Mouse (Mus musculus) stomach, embryonic 15.5 days (tissue): Measurements from ENCODE around the gene Myo7a. TPM values are rescaled to one million over a fixed set of nuclear protein-coding genes. Genes with fewer than 3 reads are reported as not detected.
A peak's percentile ranks its signal among the peaks of the same experiment; 100 is the strongest.

ENCODE experiments used
- ATAC-seq: fragments of 200-750 bp; cut with Nextera tagmentation; 2 replicates; pipeline ENCODE4 v1.8.0; 2017; ENCODE audit warnings: low read depth, moderate number of reproducible peaks, moderate TSS enrichment; ENCODE audit not compliant: insufficient read depth, low FRiP score
- H3K27ac ChIP-seq: fragments of 300-500 bp; sonication (generic); 2 replicates; pipeline ENCODE4 v1.5.1; 2015; ENCODE audit warnings: mild to moderate bottlenecking, inconsistent platforms
- H3K27me3 ChIP-seq: fragments of 300-500 bp; sonication (generic); replicated peaks from 2 replicates; pipeline ENCODE4 v1.6.1; 2015; ENCODE audit warnings: inconsistent platforms
- H3K36me3 ChIP-seq: fragments of 300-500 bp; sonication (generic); 2 replicates; pipeline ENCODE4 v1.6.1; 2015; ENCODE audit warnings: inconsistent platforms
- H3K4me1 ChIP-seq: fragments of 300-500 bp; sonication (generic); 2 replicates; pipeline ENCODE4 v1.6.1; 2015; ENCODE audit warnings: inconsistent platforms
- H3K4me2 ChIP-seq: fragments of 300-500 bp; sonication (generic); 2 replicates; pipeline ENCODE4 v1.6.1; 2015; ENCODE audit warnings: mild to moderate bottlenecking, inconsistent platforms
- H3K4me3 ChIP-seq: fragments of 300-500 bp; sonication (generic); replicated peaks from 2 replicates; pipeline ENCODE4 v1.5.1; 2015; ENCODE audit warnings: inconsistent platforms
- H3K9ac ChIP-seq: fragments of 300-500 bp; sonication (generic); 2 replicates; pipeline ENCODE4 v1.6.1; 2015; ENCODE audit warnings: inconsistent platforms
- H3K9me3 ChIP-seq: fragments of 300-500 bp; sonication (generic); 2 replicates; pipeline ENCODE4 v1.6.1; 2016; ENCODE audit warnings: inconsistent platforms
- WGBS: fragments of 180-500 bp; shearing (Covaris S2); methylation state at CpG from one replicate; pipeline ENCODE4 v1.1.7; 2015; 5-methylcytosine and 5-hydroxymethylcytosine counted together
- polyA plus RNA-seq: library from polyadenylated mRNA; unstranded; fragments of >200 nt; fragmentation: Nextera tagmentation; extraction: Ambion mirVana; gene quantifications from 2 replicates; pipeline ENCODE4 v1.2.1, GENCODE M21; 2015

Gene Myo7a
- polyA plus RNA-seq, 1 experiment from 2014 or later: 9.3 TPM

DNA sequence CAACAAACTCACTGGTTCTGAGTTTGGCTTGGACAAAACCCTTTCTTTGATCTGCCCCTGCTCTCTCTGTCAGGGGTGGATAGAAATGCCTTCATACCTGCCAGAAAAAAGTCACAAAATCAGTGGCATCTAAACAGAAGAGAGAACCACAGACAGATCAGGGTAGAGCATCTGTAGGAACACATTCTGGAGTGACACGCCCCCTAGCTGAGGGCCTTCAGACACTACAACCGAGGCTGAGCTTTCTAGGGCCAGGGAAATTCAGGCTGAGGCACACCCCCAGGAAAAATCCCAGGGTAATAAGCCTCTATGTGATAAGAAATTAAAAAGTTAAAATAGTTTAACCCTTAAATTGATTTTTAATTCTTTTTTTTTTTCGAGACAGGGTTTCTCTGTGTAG, 34.0 kb upstream of the Myo7a start:
- peaks cover 19% of the 10 kb centered on the region; the same call in 1 of the 2 replicates for H3K4me1 ChIP-seq
- no peak overlapping the region for H3K27ac ChIP-seq
- no peak overlapping the region for H3K4me2 ChIP-seq
- ATAC-seq: no peak
- no peaks in the 10 kb centered on the region for H3K27me3 ChIP-seq
- 49% methylated on average over 3 of the region's 3 CpGs for WGBS
- no peak overlapping the region for H3K4me3 ChIP-seq
- no peak overlapping the region for H3K9ac ChIP-seq
- H3K9me3 ChIP-seq: no peaks in the 10 kb centered on the region
- no peaks in the 10 kb centered on the region for H3K36me3 ChIP-seq

DNA sequence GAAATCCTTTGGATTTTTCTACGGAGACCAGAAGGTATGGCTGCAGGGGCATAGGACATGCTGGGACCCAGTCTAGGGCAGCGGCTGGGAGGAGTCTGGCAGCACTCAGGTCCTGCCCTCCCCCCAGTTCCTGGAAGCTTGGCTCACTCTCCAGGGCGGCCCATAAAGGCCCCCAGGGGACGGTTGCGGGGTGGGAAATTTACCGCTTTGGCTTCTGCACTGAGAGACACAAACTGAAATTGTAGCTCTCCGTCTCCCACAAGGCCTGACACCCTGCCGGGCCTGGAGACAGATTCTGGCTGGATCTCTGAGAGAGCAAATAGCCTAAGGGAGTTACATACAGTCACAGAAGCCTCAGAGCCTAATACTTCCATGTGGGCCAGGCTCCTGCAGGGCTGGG, 33.1 kb upstream of the Myo7a start:
- Histone ChIP-seq H3K27me3 (no peaks in the 10 kb centered on the region), H3K9ac (no peak overlapping the region)

DNA sequence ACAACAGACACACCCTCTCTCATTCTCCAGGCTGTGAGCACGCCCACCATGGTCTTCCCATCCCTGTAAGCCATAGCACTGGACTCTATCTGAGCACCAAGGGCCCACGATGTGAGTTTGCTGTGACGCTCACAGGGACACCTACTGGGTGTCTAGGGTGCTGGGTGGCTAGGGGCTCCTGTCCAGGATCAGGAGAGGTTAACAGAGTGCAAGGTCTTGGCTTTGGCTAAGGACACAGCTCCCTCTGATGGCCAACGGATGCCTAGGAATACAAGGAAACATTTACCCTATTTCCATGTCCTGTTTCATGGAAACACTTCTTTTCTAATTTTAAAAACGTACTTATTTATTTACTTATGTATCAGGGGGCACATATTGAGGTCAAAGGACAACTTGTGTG, 31.2 kb upstream of the Myo7a start:
- no peak overlapping the region for H3K27ac ChIP-seq
- no peak for ATAC-seq
- no peak overlapping the region for H3K9ac ChIP-seq
- 54% methylated on average over 5 of the region's 5 CpGs for WGBS
- H3K4me1 ChIP-seq: 0 out of 2 replicates have a peak, but pooled peaks cover 9% of the 10 kb centered on the region
- no peaks in the 10 kb centered on the region for H3K27me3 ChIP-seq
- H3K9me3 ChIP-seq: no peaks in the 10 kb centered on the region
- H3K4me2 ChIP-seq: no peak overlapping the region
- no peak overlapping the region for H3K4me3 ChIP-seq
- no peaks in the 10 kb centered on the region for H3K36me3 ChIP-seq

More for the DNA sequence above, 33.1 kb upstream of the Myo7a start:
- no peak for ATAC-seq
- Histone ChIP-seq H3K4me1 (peaks cover 18% of the 10 kb centered on the region; the same call in 1 of the 2 replicates), H3K27ac (no peak overlapping the region), H3K4me3 (no peak overlapping the region), H3K36me3 (no peaks in the 10 kb centered on the region), H3K9me3 (no peaks in the 10 kb centered on the region), H3K4me2 (no peak overlapping the region)
- WGBS: 55% methylated on average over 8 of the region's 8 CpGs

DNA sequence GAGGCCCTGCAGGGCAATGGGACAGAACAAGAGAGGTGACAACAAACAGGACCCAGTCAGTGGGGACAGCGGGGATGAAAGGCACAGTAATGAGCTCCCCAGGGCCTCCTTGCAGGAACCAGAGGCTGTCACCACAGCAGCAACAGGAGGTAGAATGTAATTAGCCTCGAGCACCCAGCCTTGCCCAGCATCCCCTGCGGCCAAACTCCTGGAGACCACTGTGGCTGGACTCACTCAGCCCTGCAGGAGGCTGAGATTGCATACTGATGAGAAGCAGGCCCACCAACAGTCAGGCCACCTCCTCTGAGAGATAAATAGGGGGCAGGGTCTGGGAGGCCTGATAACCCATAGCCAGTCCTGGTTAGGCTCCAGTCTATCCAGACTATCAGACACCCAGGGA, 30.5 kb upstream of the Myo7a start:
- Histone ChIP-seq H3K4me3 (no peak overlapping the region), H3K9me3 (no peaks in the 10 kb centered on the region), H3K4me1 (0 out of 2 replicates have a peak, but pooled peaks cover 9% of the 10 kb centered on the region), H3K9ac (no peak overlapping the region), H3K27me3 (no peaks in the 10 kb centered on the region), H3K36me3 (no peaks in the 10 kb centered on the region), H3K27ac (no peak overlapping the region), H3K4me2 (no peak overlapping the region)
- WGBS: 42% methylated on average over 3 of the region's 3 CpGs
- ATAC-seq: no peak

DNA sequence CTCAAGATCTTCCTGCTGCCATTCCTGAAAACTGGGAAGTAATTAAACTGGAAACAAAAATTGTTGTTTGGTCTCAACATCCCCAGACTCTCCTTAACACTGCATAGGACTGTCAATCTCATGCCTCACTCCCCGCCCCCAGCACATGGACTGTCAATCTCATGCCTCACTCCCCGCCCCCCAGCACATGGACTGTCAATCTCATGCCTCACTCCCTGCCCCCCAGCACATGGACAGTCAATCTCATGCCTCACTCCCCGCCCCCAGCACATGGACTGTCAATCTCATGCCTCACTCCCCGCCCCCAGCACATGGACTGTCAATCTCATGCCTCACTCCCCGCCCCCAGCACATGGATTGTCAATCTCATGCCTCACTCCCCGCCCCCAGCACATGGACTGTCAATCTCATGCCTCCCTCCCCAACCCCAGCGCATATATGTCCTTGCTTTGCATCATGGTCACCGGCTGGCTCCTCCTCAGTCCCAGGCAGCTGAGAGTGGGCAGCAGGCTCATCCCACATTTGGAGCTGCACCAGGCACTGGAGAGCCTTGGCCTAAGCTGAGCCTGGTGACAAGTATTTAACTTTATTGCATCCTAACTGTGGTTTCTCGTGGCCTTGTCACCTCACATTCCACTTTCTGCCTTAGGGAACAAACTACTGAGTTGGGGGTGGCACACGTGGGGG, 29.5 kb upstream of the Myo7a start:
- Histone ChIP-seq H3K9me3 (no peaks in the 10 kb centered on the region), H3K27ac (no peak overlapping the region), H3K27me3 (no peaks in the 10 kb centered on the region), H3K4me1 (0 out of 2 replicates have a peak, but pooled peaks cover 9% of the 10 kb centered on the region), H3K9ac (no peak overlapping the region), H3K4me2 (no peak overlapping the region), H3K36me3 (no peaks in the 10 kb centered on the region), H3K4me3 (no peak overlapping the region)
- 77% methylated on average over 10 of the region's 10 CpGs for WGBS
- no peak for ATAC-seq

DNA sequence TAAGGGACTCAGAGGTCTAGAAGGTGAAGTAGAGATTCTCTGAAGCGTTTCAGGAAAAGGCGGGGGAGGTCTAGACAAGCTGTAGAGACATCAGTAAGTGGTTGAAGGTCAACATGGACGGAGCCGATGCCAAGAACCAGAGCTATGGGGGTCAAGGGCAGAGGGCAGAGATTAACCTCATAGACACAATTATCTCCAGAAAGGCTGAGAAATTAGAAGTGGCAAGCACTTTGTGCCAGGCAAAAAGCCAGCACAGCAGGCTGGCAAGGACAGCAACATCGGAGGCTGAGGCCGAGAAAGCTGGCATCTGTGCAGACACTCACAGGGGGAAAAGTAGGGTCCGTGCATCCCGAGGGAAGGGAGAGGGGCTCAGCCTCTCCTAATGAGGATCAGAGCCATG, 28.4 kb upstream of the Myo7a start:
- Histone ChIP-seq H3K4me1 (0 out of 2 replicates have a peak, but pooled peaks cover 7% of the 10 kb centered on the region), H3K27me3 (no peaks in the 10 kb centered on the region), H3K4me3 (no peak overlapping the region), H3K27ac (no peak overlapping the region), H3K9ac (no peak overlapping the region), H3K36me3 (no peaks in the 10 kb centered on the region), H3K9me3 (no peaks in the 10 kb centered on the region), H3K4me2 (no peak overlapping the region)
- WGBS: 75% methylated on average over 8 of the region's 8 CpGs
- ATAC-seq: no peak

DNA sequence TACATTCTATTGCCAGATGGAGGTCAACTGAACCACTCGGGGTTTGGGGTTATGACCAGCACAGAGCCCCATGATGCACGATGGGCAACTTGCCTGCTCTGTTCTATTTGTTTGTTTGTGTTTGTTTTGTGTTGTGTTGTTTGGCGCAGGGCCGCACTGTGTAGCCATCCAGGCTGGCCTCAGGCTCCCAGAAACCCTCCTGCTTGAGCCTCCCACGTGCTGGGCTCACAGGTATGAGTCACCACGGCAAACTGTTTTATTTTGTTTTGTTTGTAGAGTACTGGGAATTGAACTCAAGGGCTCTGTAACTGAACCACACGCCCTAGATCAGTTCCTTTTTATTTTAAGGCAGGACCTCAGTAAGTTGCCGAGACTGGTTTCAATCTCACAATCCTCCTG, 27.1 kb upstream of the Myo7a start:
- 68% methylated on average over 8 of the region's 8 CpGs for WGBS
- H3K9me3 ChIP-seq: no peaks in the 10 kb centered on the region
- H3K27ac ChIP-seq: no peak overlapping the region
- no peaks in the 10 kb centered on the region for H3K4me1 ChIP-seq
- no peaks in the 10 kb centered on the region for H3K27me3 ChIP-seq
- H3K4me3 ChIP-seq: no peak overlapping the region
- H3K4me2 ChIP-seq: no peak overlapping the region
- ATAC-seq: no peak
- no peak overlapping the region for H3K9ac ChIP-seq
- no peaks in the 10 kb centered on the region for H3K36me3 ChIP-seq

DNA sequence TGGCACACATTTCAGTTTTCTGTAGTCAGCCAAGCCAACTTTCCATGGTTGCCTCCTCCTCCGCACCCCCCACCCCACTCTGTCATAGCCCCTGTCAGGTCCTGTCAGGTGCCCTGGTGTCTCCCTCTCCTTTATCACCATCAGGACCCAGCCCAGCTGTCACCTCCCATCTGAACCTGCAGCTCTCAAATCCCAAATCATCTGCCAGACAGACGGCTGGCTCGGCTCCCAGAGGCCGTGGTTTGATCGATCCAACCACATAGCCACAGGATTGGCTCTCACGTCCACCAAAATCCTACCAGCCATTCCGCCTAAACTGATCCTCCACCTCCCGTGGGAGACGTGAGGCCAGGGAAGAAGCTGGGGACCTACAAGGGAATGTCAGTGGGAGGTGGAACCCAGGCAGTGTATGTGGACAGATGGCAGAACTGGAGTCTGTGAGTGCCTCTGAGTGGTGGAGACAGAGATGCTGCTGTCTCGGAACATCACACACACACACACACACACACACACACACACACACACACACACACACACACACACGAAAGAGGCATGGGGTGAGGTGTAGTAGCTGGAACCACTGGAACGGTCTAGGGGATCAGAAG, 26.6 kb upstream of the Myo7a start:
- Histone ChIP-seq H3K4me1 (no peaks in the 10 kb centered on the region), H3K9ac (no peak overlapping the region), H3K27ac (no peak overlapping the region), H3K36me3 (no peaks in the 10 kb centered on the region), H3K4me2 (no peak overlapping the region), H3K4me3 (no peak overlapping the region), H3K9me3 (no peaks in the 10 kb centered on the region), H3K27me3 (no peaks in the 10 kb centered on the region)
- ATAC-seq: no peak
- 86% methylated on average over 12 of the region's 12 CpGs for WGBS

DNA sequence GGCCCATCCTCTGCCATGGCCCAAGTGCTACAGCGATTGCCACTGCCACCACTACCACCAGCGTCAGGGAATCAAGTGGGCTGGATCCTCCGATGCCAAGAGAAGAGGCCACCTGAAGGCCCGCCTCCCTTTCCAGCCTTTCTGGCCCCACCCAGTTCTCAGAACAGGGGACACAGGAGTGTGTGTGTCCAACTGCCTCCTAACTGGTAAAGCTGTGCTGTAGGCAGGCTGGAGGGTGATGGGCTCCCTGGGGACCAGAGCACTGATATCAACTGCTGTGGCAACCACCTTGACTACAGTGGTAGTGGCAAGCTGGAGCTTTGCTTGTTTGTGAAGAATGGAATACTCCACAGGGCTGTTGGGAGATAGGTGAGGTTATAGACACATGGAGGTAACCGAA, 26.1 kb upstream of the Myo7a start, which contains the start of gene Omp:
Gene Omp (minus strand): TSS at position 101 of the 400 bp plus-strand sequence.
- 0 out of 2 replicates have a peak, but pooled peaks cover 3% of the 10 kb centered on the region for H3K4me1 ChIP-seq
- H3K9ac ChIP-seq: no peak within 1 kb of the TSS
- H3K36me3 ChIP-seq: no peaks in the 10 kb centered on the region
- H3K4me3 ChIP-seq: no peak within 1 kb of the TSS
- ATAC-seq: no peak
- H3K27me3 ChIP-seq: no peaks in the 10 kb centered on the region
- H3K9me3 ChIP-seq: no peaks in the 10 kb centered on the region
- 89% methylated on average over 5 of the region's 5 CpGs for whole genome bisulfite sequencing
- no peak within 1 kb of the TSS for H3K27ac ChIP-seq
- H3K4me2 ChIP-seq: no peak within 1 kb of the TSS

DNA sequence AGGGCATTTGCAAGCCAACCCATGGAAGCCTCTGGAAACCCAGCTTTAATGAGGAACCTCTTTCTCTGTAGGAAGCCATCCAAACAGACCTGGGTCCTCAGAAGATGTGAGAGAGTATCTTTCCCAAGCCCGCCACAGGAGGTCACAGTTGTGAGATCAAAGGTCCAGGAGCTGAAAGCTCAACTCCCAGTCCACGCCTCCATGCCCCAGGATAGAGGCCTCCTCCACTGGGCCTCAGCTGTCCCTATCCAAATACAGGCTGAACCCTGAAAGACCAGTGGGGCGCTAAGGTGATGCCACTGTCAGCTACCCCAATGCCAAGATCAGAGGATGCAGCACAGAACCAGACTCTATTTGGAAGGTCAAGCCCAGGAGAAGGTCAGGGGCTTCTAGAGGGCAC, 23.3 kb upstream of the Myo7a start:
- Histone ChIP-seq H3K27ac (no peak overlapping the region), H3K4me2 (no peak overlapping the region), H3K9ac (no peak overlapping the region), H3K4me1 (peaks cover 11% of the 10 kb centered on the region; the same call in 1 of the 2 replicates), H3K4me3 (no peak overlapping the region), H3K9me3 (no peaks in the 10 kb centered on the region), H3K27me3 (no peaks in the 10 kb centered on the region), H3K36me3 (no peaks in the 10 kb centered on the region)
- ATAC-seq: no peak
- 73% methylated on average over 3 of the region's 3 CpGs for WGBS

DNA sequence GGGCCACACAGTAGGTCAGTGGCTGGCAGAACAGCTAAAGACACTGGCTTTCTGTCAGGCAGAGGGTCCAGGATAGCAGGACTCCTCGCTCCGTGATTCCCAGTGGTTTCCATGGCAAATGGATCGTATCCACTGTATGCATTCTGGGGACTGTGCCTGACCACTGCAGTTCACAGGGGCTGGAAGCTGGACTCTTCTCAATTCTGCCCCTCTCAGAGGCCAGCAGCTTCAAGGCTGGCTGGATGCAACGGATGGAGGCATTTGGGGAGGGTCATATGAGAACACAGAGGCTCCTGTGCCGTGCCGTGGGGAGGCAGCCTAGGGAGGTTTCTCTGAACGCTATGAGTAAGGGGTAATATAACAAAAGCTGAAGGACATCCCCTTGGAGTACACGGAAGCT, 22.9 kb upstream of the Myo7a start:
- no peak overlapping the region for H3K27ac ChIP-seq
- no peak overlapping the region for H3K9ac ChIP-seq
- WGBS: 71% methylated on average over 8 of the region's 8 CpGs
- no peak overlapping the region for H3K4me3 ChIP-seq
- H3K4me2 ChIP-seq: no peak overlapping the region
- H3K4me1 ChIP-seq: peaks cover 11% of the 10 kb centered on the region; the same call in 1 of the 2 replicates
- no peaks in the 10 kb centered on the region for H3K9me3 ChIP-seq
- ATAC-seq: no peak
- H3K36me3 ChIP-seq: no peaks in the 10 kb centered on the region
- no peaks in the 10 kb centered on the region for H3K27me3 ChIP-seq

DNA sequence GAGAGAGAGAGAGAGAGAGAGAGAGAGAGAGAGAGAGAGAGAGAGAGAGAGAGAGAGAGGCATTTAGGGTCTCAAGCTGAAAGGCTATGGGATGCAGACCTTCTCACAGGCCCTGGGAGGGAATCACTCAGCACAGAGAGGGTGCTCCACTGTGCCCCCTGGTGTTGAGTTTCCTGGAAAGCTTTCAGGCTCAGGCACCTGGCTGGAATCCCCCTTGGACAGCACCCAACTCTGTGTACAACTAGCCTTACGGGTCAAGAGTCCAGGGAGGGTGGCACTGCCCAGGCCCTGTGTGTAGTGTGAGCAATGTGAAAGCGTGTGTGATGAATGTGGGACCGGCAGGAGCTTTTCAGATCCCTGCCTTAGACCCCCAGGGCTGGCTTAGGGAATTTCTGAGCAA, 21.9 kb upstream of the Myo7a start:
- no peaks in the 10 kb centered on the region for H3K36me3 ChIP-seq
- H3K27ac ChIP-seq: no peak overlapping the region
- no peaks in the 10 kb centered on the region for H3K27me3 ChIP-seq

More for the DNA sequence above, 21.9 kb upstream of the Myo7a start:
- 61% methylated on average over 3 of the region's 3 CpGs for WGBS
- Histone ChIP-seq H3K4me2 (no peak overlapping the region), H3K4me1 (peaks cover 11% of the 10 kb centered on the region; the same call in 1 of the 2 replicates), H3K4me3 (no peak overlapping the region), H3K9ac (no peak overlapping the region), H3K9me3 (no peaks in the 10 kb centered on the region)
- ATAC-seq: peak; percentile 8; the same call in 1 of the 2 replicates
